Mouse (Mus musculus) activated CD4-positive, CD25-positive, alpha-beta regulatory T cell (primary cell): Measurements from ENCODE around the gene Irf2. TPM values are rescaled to one million over a fixed set of nuclear protein-coding genes. Genes with fewer than 3 reads are reported as not detected.

Experiments
- polyA plus RNA-seq, 2 experiments: library from polyadenylated mRNA; unstranded; fragments of 100-300 nt; shearing (Covaris generic); gene quantifications; one replicate each; pipeline ENCODE4 v1.2.1; 2017

Irf2 gene
- 100 to 1,000 TPM; 181 to 201 TPM for polyA plus RNA-seq

DNA sequence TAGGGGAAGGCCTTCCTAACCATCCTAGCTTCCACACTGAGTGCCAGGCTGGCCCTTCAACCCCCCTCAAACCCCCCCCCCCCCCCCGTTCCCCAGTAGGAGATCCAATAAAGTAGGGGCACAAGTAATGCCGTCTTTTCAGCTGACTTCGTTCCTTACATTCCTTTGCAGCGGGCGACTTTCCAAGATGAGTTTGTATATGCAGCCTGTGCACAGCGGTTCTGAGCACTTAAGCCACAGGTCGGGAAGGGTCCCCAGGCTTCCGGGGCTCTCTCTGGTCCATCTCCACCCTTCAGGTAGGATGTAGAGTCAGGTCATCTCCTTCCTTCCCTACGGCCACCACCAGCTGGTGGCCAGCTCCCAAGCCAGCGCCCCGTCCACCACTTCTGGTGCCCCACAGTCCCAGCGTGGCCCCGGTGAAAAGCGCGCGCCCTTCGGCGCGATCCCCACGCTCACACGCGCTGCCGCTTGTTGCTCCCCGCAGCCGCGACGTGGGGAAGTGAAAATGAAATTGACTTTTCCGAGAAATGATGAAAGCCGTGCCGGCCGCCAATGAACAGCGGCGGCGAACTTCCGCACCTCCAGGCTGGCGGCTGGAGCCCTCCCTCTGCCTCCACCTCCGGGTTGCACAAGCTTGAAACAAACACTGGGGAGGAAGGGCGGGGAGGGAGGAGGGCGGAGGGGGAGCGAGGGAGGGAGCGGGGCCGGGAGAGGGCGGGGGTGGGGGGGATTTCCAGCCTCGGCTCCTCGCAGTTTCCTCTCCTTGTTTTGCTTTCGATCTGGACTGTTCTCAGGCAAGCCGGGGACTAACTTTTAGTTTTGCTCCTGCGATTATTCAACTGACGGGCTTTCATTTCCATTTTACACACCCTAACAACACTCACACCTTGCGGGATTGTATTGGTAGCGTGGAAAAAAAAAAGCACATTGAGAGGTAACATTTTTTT is at the start of gene Irf2:
Irf2 (plus strand) TSS at position 730 of the 947 bp plus-strand sequence.

Other genes with a start within 250 kb of the Irf2 start
- gene Cenpu, start 187.7 kb upstream of the Irf2 start, polyA plus RNA-seq: 1 to 10 TPM; 5.1 to 8.4 TPM
- 10 to 100 TPM; 26.8 to 29.9 TPM for gene Primpol, start 122.5 kb upstream of the Irf2 start, polyA plus RNA-seq
- 100 to 1,000 TPM in 1 of 2 experiments, 10 to 100 TPM in 1; 62.8 to 114 TPM for gene Casp3, start 122.4 kb upstream of the Irf2 start, polyA plus RNA-seq
- gene Enpp6, start 247.2 kb downstream of the Irf2 start, polyA plus RNA-seq: 1 to 10 TPM in 1 of 2 experiments, under 1 TPM in 1; 0.79 to 1.1 TPM